Mouse (Mus musculus) layer of hippocampus, adult 8-10 months (tissue): ENCODE measurements at regions not wholly inside any gene's neighbourhood (a gene's known extent, or its start where the extent isn't known, plus 50 kb on each side); places are given as distances from the start of the nearest gene placed in this dataset.

Experiments
- DNase-seq, 2 experiments: peaks; one replicate each; pipeline ENCODE4 v3.0.0; 2022; ENCODE audit warnings: low spot score in 2 of 2

- DNase-seq: no peak
Observed at GRCm38 (mm10) chr2:47945061-47945460, 868.8 kb upstream of the Acvr2a start.

- DNase-seq: no peak
Observed at GRCm38 (mm10) chr2:47991132-47991531, 822.8 kb upstream of the Acvr2a start.

- DNase-seq: peak; percentile 34 to 49
Observed at GRCm38 (mm10) chr2:47994185-47994584, 819.7 kb upstream of the Acvr2a start.

GRCm38 (mm10) chr2:48001230-48001629, 812.7 kb upstream of the Acvr2a start:
- DNase-seq: no peak

- DNase-seq: peak; percentile 18 to 27
Observed at GRCm38 (mm10) chr2:48001800-48002507, 812.0 kb upstream of the Acvr2a start.

- DNase-seq: no peak
Observed at GRCm38 (mm10) chr2:48010308-48010707, 803.6 kb upstream of the Acvr2a start.

- no peak for DNase-seq
Observed at GRCm38 (mm10) chr2:48027559-48027958, 786.4 kb upstream of the Acvr2a start.

GRCm38 (mm10) chr2:48061375-48061774, 752.5 kb upstream of the Acvr2a start:
- DNase-seq: no peak

- peak; percentile 35 to 59 for DNase-seq
Observed at GRCm38 (mm10) chr2:48063436-48063835, 750.5 kb upstream of the Acvr2a start.

- DNase-seq: no peak
Observed at GRCm38 (mm10) chr2:48065162-48065561, 748.7 kb upstream of the Acvr2a start.

GRCm38 (mm10) chr2:48082120-48082799, 731.6 kb upstream of the Acvr2a start:
- DNase-seq: no peak

- DNase-seq: no peak
Observed at GRCm38 (mm10) chr2:48098287-48098686, 715.6 kb upstream of the Acvr2a start.

- peak; percentile 63 to 66 for DNase-seq
Observed at GRCm38 (mm10) chr2:48098931-48099531, 714.9 kb upstream of the Acvr2a start.

GRCm38 (mm10) chr2:48123662-48124061, 690.2 kb upstream of the Acvr2a start:
- DNase-seq: peak; percentile 11 to 54

- no peak for DNase-seq
Observed at GRCm38 (mm10) chr2:48138051-48138611, 675.8 kb upstream of the Acvr2a start.

- DNase-seq: no peak
Observed at GRCm38 (mm10) chr2:48141281-48141680, 672.6 kb upstream of the Acvr2a start.

GRCm38 (mm10) chr2:48154706-48155105, 659.2 kb upstream of the Acvr2a start:
- DNase-seq: peak; percentile 13 to 14

GRCm38 (mm10) chr2:48172626-48173025, 641.3 kb upstream of the Acvr2a start:
- DNase-seq: no peak

GRCm38 (mm10) chr2:48186161-48186560, 627.7 kb upstream of the Acvr2a start:
- no peak for DNase-seq

- DNase-seq: peak; percentile 77 to 81
Observed at GRCm38 (mm10) chr2:48186609-48187008, 627.3 kb upstream of the Acvr2a start.

GRCm38 (mm10) chr2:48211804-48212203, 602.1 kb upstream of the Acvr2a start:
- no peak for DNase-seq

- DNase-seq: no peak
Observed at GRCm38 (mm10) chr2:48220771-48221170, 593.1 kb upstream of the Acvr2a start.
